Mouse (Mus musculus): ENCODE data around the gene Sox5. TPM values are rescaled to one million over a fixed set of nuclear protein-coding genes. Genes with fewer than 3 reads are reported as not detected.

The Sox5 gene
- polyA plus RNA-seq, 1 experiment from 2014 or later, result 14.1 TPM

DNA sequence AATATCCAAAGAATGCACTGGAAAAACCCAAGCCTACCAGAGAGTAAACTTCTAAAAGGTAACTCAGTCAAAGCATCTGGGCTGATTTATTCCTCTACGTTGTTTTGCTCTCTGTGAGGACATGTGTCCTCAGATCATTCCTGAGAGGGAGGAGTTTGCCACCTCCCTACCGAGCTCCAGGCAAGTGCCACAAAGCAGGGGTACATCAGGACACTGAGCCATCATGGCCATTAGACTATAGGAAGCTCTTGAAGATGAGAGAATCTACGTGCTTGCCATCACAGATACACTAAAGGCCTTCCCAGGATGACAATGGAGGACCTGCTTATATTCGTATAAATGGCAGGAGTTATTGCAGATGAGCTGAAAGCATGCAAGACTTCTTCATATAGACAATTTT is 73.4 kb downstream of the Sox5 start:
- WGBS, result 65% methylated on average over 4 of the region's 4 CpGs

DNA sequence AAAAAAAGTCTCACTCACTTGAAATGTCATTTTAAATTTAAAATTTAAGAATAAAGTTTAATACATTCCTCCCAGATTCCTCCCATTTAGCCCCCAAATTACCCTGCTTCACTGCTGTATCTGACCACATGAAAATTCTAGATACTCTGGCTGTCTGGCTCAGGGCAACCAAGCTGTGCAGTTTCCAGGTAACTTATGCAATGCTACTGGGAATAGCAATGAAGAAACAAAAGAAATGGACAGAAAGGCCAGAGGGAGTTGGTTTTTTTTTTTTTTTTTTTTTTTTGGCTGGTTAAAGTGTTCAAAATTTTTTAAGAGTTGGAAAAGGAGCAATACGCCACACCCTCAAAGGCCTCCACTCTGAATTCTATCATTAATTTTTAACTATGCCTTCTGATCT is 73.8 kb downstream of the Sox5 start:
- Histone ChIP-seq H3K9ac (no peak overlapping the region), H3K27ac (no peak overlapping the region), H3K9me3 (replicated peaks) (no peaks in the 10 kb centered on the region), H3K4me3 (replicated peaks) (no peak overlapping the region), H3K36me3 (no peaks in the 10 kb centered on the region), H3K27me3 (no peaks in the 10 kb centered on the region), H3K4me1 (peaks cover 26% of the 10 kb centered on the region), H3K4me2 (no peak overlapping the region)
- no peak for ATAC-seq (replicated peaks; ENCODE audit: low FRiP score)
- 89% methylated on average over 1 of the region's 1 CpGs for WGBS

More for the DNA sequence above, 73.4 kb downstream of the Sox5 start:
- Histone ChIP-seq H3K4me2 (no peak overlapping the region), H3K4me1 (peaks cover 26% of the 10 kb centered on the region), H3K36me3 (no peaks in the 10 kb centered on the region), H3K9me3 (replicated peaks) (no peaks in the 10 kb centered on the region), H3K27ac (no peak overlapping the region), H3K9ac (no peak overlapping the region), H3K4me3 (replicated peaks) (no peak overlapping the region), H3K27me3 (no peaks in the 10 kb centered on the region)
- ATAC-seq (replicated peaks; ENCODE audit: low FRiP score), result no peak

DNA sequence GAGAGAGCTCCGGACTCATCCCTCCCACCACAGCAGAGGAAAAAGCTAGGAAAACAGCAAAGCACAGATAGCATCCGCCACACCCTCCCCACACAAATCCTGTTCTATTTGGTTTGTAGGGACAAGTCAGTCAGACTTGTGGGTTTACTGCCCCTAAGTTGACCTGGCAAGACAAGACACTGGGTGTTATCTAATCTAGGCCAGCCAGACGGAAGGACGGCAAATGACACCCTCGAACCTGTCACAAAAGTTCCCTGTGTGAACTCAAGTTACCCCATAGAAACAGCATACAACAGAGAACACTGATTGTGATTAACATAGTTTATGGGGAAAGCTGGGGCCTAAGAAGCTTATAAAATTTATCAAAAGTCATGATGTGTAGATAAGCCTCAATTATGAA is 76.8 kb downstream of the Sox5 start:
- H3K9ac ChIP-seq, result no peak overlapping the region
- no peak for ATAC-seq (replicated peaks; ENCODE audit: low FRiP score)
- no peaks in the 10 kb centered on the region for H3K9me3 ChIP-seq (replicated peaks)
- H3K4me2 ChIP-seq, result no peak overlapping the region
- no peaks in the 10 kb centered on the region for H3K36me3 ChIP-seq
- no peaks in the 10 kb centered on the region for H3K27me3 ChIP-seq
- H3K4me1 ChIP-seq, result 0 out of 2 replicates have a peak, but pooled peaks cover under 1% of the 10 kb centered on the region
- 84% methylated on average over 5 of the region's 5 CpGs for WGBS
- no peak overlapping the region for H3K4me3 ChIP-seq (replicated peaks)
- H3K27ac ChIP-seq, result no peak overlapping the region

DNA sequence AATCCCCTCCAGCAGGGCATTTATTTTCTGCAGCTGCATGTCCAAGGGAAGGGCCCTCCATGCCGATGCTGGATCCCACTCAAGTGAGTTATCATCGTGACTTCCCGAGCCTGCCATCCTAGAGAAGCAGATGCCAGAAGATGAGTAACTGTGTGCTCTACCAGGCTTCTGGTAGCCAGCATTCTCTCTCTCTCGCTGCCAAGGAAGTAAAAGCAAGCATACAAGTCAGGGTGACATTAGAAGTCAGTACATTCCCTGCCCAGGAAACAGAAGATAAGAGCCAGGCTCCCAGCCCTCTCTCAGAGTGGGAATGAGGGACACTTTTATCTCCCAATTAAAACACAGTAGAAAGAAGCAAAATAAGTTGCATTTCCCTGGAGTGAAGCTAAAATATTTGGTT is 86.1 kb downstream of the Sox5 start:
- Histone ChIP-seq H3K9me3 (replicated peaks) (no peaks in the 10 kb centered on the region), H3K4me2 (no peak overlapping the region), H3K4me3 (replicated peaks) (no peak overlapping the region), H3K9ac (no peak overlapping the region), H3K4me1 (no peaks in the 10 kb centered on the region), H3K27ac (no peak overlapping the region), H3K36me3 (no peaks in the 10 kb centered on the region), H3K27me3 (no peaks in the 10 kb centered on the region)
- ATAC-seq (replicated peaks; ENCODE audit: low FRiP score), result no peak
- WGBS, result 67% methylated on average over 4 of the region's 4 CpGs

DNA sequence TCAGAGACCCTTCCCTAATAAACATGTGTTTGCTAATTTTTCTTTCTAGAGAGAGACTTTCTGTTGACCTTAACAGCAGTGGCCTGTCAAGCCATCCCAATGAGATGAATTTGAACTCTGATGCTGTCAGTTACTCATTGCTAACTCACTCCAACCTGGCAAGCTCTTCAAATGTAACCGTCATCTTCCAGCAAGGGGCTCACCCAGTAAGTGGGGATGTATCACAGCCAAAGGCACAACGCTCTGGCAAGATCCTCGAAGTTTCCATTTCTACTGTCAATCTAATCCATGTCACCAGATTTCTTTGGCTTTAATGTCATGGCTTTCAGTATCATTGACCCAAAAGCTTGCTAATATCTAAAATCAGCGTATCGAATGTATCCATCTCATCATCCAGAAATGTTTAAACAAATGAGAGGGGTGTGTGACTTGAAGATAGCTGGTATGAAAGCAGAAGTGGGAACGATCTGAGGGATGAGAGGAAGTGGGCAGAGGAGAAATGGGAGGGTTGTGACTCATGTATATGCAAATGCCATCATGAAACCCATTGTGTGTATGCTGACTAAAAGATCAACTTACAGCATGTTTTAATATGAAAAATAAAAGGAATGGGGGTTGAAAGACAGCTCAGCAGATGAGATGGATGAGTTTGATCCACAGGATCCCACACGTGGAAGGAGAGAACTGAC is 88.4 kb downstream of the Sox5 start:
- H3K27ac ChIP-seq, result no peak overlapping the region
- H3K4me3 ChIP-seq (replicated peaks), result no peak overlapping the region
- H3K9ac ChIP-seq, result no peak overlapping the region
- no peaks in the 10 kb centered on the region for H3K36me3 ChIP-seq
- WGBS, result 86% methylated on average over 7 of the region's 7 CpGs
- ATAC-seq (replicated peaks; ENCODE audit: low FRiP score), result no peak
- no peaks in the 10 kb centered on the region for H3K27me3 ChIP-seq
- no peak overlapping the region for H3K4me2 ChIP-seq
- H3K9me3 ChIP-seq (replicated peaks), result no peaks in the 10 kb centered on the region
- no peaks in the 10 kb centered on the region for H3K4me1 ChIP-seq

DNA sequence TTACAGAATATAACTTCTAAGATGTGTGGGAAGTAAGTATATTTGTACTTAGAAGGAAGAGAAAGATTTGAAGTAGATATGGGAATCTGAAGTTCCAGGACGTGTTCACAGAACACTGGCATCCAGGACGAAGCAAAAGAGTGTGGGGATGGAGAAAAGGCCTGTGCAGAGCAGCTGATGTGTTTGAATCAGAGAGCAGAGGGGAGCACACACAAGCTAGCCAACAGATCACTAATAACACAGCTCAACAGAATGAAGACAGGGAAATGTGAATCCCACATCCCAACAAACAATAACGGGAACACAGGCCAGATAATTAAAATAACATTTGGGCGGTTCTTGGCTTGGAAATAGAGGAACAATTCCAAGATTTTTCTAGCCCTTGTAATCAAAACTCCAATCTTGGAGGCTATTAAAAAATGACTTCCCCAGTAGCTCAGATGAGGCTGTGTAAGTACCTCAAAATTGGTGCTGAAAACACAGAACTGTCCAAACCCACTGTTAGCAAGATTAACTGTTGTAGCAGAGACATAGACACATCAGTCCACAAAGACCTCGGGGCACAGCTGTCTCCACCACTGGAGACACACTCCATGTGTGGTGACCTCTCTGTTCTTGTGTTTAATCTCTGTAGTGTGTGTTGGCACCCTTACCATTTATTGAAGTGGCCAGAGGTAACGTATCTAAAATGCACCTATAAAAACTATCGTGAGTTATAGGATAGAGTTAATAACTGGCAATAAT is 90.3 kb downstream of the Sox5 start:
- ATAC-seq (replicated peaks; ENCODE audit: low FRiP score), result no peak
- Histone ChIP-seq H3K9ac (no peak overlapping the region), H3K9me3 (replicated peaks) (no peaks in the 10 kb centered on the region), H3K4me2 (no peak overlapping the region), H3K27me3 (no peaks in the 10 kb centered on the region), H3K4me1 (peaks cover 8% of the 10 kb centered on the region), H3K27ac (no peak overlapping the region), H3K36me3 (no peaks in the 10 kb centered on the region), H3K4me3 (replicated peaks) (no peak overlapping the region)
- 64% methylated on average over 7 of the region's 7 CpGs for WGBS

DNA sequence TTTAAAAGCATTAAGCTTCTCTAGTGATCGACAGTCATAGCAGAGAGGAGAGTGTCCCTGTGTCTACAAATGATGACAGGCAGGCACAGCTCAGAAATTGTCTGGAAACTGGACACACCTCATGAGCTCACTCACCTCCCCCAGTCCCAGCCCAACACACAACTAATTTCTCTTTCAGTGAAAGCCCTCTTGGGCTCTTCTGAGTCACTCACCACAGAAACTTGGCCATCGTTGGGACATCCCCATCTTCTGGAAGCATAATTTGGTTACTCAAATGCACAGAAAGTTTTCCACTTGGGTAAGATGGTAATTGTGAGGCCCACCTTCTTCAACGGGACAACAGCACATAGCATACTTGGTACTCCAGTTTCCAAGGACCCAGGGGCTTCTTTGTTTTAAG is 92.7 kb downstream of the Sox5 start:
- Histone ChIP-seq H3K4me1 (peaks cover 8% of the 10 kb centered on the region), H3K36me3 (no peaks in the 10 kb centered on the region), H3K27ac (no peak overlapping the region), H3K9ac (no peak overlapping the region), H3K4me3 (replicated peaks) (no peak overlapping the region), H3K4me2 (no peak overlapping the region), H3K9me3 (replicated peaks) (no peaks in the 10 kb centered on the region), H3K27me3 (no peaks in the 10 kb centered on the region)
- whole genome bisulfite sequencing, result 83% methylated on average over 3 of the region's 3 CpGs
- ATAC-seq (replicated peaks; ENCODE audit: low FRiP score), result no peak

DNA sequence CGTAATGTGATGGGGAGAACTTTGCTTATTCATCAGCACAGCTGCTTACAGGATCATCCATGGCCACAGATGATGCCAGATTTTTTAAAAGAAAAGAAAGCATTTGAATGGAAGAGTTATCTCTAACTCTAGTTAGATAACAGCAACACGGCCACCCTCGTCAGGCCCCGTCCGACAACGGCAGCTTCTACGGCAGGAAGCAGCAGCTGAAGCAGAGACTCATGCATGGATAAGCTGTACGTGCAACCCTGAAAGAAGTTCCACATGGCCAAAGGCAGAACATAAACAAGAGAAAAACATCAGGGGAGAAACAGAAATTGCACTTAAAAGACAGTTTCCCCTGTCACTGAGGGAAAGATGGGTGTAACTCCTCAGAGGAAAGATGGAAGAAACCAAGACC is 94.1 kb downstream of the Sox5 start:
- H3K4me2 ChIP-seq, result peak overlapping the region; percentile 14
- ATAC-seq (replicated peaks; ENCODE audit: low FRiP score), result peak; percentile 52; the same call in 1 of the 2 replicates

DNA sequence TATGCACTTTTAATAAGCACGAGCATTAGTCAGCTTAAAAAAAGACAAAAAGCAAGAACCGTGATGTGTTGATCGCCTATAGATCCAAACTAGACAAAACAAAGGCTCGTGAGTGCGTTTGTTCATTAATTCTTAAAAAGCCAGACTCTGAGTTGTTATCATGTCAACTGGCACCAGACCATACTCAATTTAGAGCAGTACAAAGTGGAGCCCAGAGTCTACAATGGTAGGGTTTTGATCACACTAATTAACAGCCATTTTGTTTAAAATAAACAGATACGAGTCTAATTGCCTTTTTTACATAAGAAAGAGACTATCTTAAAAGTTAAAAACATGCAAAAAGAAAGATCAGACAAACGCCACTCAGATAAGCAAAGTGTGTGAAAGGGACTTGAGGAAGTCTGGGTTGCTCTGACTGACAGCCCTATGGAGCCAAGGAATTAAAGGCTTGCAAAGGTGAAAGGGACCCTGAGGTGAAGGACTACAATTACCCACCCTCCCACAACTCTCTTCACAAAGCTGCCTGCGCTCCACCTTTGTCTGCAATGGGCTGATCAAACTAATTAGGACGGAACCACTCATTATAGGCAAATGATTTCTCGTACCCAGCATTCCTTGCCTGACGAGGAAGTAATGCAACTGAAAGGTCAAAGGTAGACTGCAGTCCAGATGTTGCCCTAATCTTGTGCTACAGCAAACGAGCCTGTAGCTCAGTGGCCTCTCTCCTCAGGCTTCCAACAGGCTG is 100.6 kb downstream of the Sox5 start:
- no peaks in the 10 kb centered on the region for H3K27me3 ChIP-seq
- H3K9ac ChIP-seq, result no peak overlapping the region
- no peaks in the 10 kb centered on the region for H3K4me1 ChIP-seq
- 67% methylated on average over 12 of the region's 12 CpGs for WGBS
- H3K36me3 ChIP-seq, result no peaks in the 10 kb centered on the region
- H3K4me3 ChIP-seq (replicated peaks), result no peak overlapping the region
- ATAC-seq (replicated peaks; ENCODE audit: low FRiP score), result no peak
- H3K9me3 ChIP-seq (replicated peaks), result no peaks in the 10 kb centered on the region
- no peak overlapping the region for H3K27ac ChIP-seq
- H3K4me2 ChIP-seq, result no peak overlapping the region

More for the DNA sequence above, 94.1 kb downstream of the Sox5 start:
- Histone ChIP-seq H3K36me3 (no peaks in the 10 kb centered on the region), H3K4me3 (replicated peaks) (no peak overlapping the region), H3K9me3 (replicated peaks) (no peaks in the 10 kb centered on the region), H3K9ac (no peak overlapping the region), H3K27me3 (no peaks in the 10 kb centered on the region), H3K27ac (no peak overlapping the region), H3K4me1 (peaks cover 8% of the 10 kb centered on the region)
- WGBS, result 34% methylated on average over 8 of the region's 8 CpGs

DNA sequence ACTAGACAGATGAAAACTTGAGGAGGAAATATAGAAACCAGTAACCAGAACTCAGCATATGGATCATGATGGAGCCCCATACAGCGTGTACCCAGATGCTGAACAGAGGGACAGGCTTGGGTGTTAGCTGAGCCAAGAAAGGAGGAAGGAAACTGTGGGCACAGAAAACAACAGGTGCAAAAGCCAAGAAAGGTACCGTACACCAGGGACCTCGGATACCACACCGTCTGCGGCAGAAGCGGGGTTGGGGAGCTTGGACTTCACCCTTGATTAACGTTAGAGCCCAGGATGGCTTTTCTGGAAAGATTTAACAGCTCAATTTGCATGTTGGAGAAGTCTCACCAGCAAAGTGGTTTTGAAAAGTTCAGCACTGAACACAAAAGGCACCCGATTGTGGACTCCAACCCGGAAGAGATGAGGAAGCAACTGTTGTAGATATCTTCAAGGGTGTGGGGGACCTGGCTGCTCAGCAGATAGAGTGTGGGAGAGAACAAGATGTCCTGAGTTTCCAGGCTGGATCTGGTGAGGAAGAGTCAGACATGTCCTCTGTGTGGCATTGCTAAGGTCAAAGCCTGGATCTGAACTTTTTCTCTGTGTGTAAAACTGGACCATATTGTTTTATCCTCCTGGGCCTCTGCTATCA is 104.2 kb downstream of the Sox5 start:
- H3K4me3 ChIP-seq (replicated peaks), result no peak overlapping the region
- no peaks in the 10 kb centered on the region for H3K36me3 ChIP-seq
- no peak overlapping the region for H3K4me2 ChIP-seq
- H3K4me1 ChIP-seq, result no peaks in the 10 kb centered on the region
- no peaks in the 10 kb centered on the region for H3K9me3 ChIP-seq (replicated peaks)
- WGBS, result 91% methylated on average over 9 of the region's 9 CpGs
- no peaks in the 10 kb centered on the region for H3K27me3 ChIP-seq
- H3K9ac ChIP-seq, result no peak overlapping the region
- H3K27ac ChIP-seq, result no peak overlapping the region
- no peak for ATAC-seq (replicated peaks; ENCODE audit: low FRiP score)

DNA sequence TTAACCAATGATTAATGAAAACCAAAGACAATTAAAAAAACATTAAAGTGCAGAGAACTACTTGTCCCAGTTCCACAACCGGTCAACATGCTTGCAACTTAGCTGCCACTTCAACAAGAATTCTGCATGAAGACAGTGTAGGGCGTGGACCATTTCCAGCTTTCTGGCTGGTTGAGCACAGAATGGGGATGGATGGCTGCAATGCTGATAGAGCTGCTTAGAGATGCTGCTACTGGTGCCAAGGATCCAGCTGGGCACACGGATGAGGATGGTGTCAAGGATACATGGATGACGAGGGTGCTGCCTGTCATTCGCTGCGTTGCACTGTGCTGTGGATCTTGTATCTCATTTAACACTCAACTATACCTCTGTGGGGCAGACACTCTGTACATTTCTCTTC is 106.7 kb downstream of the Sox5 start:
- no peak overlapping the region for H3K4me2 ChIP-seq
- no peaks in the 10 kb centered on the region for H3K9me3 ChIP-seq (replicated peaks)
- WGBS, result 92% methylated on average over 6 of the region's 6 CpGs
- ATAC-seq (replicated peaks; ENCODE audit: low FRiP score), result no peak
- H3K36me3 ChIP-seq, result no peaks in the 10 kb centered on the region
- H3K27ac ChIP-seq, result no peak overlapping the region
- H3K27me3 ChIP-seq, result no peaks in the 10 kb centered on the region
- H3K4me3 ChIP-seq (replicated peaks), result no peak overlapping the region
- no peaks in the 10 kb centered on the region for H3K4me1 ChIP-seq
- H3K9ac ChIP-seq, result no peak overlapping the region

DNA sequence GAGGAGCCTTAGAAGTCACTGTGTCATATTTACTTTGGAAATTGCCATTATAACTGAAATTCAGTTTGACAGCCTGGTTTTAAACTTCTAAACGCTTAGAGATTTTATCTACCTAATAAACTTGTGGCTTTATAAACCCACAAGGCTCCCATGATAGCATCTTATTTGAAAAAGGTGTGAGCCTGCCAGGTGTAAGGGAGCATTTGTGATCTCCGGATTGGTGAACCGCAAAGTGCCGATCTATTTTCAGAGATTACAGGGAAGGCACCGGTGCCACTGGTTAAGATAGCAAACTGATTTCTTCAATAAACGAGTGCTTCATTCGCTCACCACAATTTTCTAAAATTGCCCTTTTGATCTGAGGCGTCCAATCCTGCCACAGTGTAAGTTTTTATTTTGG is 107.9 kb downstream of the Sox5 start:
- H3K9ac ChIP-seq, result no peak overlapping the region
- H3K4me3 ChIP-seq (replicated peaks), result no peak overlapping the region
- no peaks in the 10 kb centered on the region for H3K9me3 ChIP-seq (replicated peaks)
- H3K27me3 ChIP-seq, result no peaks in the 10 kb centered on the region
- 73% methylated on average over 8 of the region's 8 CpGs for WGBS
- no peaks in the 10 kb centered on the region for H3K36me3 ChIP-seq
- H3K4me1 ChIP-seq, result no peaks in the 10 kb centered on the region
- no peak for ATAC-seq (replicated peaks; ENCODE audit: low FRiP score)
- no peak overlapping the region for H3K4me2 ChIP-seq
- H3K27ac ChIP-seq, result no peak overlapping the region

Measured in kidney, embryonic 15.5 days (tissue).